Mouse (Mus musculus) myocyte (in vitro differentiated cells): ENCODE measurements around the gene Ifitm5.

Experiments
- MAX ChIP-seq: IDR thresholded peaks from one replicate; pipeline ENCODE4 v1.6.1; 2011; ENCODE audit warnings: low read depth, mild to moderate bottlenecking, control low read depth
- MYOD1 ChIP-seq, 3 experiments: IDR thresholded peaks; one replicate each; pipeline ENCODE4 v1.6.1; 2011; ENCODE audit warnings: control low read depth in 2 of 3, low read depth in 2 of 3, mild to moderate bottlenecking in 2 of 3, moderate library complexity in 1 of 3; ENCODE audit not compliant: insufficient read length in 2 of 3, control insufficient read depth in 1 of 3
- POLR2A ChIP-seq: IDR thresholded peaks from one replicate; pipeline ENCODE4 v1.6.1; 2011; ENCODE audit warnings: low read depth, mild to moderate bottlenecking, control low read depth, moderate library complexity; ENCODE audit not compliant: insufficient read length
- SRF ChIP-seq: IDR thresholded peaks from one replicate; pipeline ENCODE4 v1.6.1; 2011; ENCODE audit warnings: low read depth; ENCODE audit not compliant: control insufficient read depth, insufficient read length
- TCF12 ChIP-seq: IDR thresholded peaks from one replicate; pipeline ENCODE4 v1.6.1; 2011; ENCODE audit warnings: mild to moderate bottlenecking, control low read depth; ENCODE audit not compliant: poor library complexity, insufficient read depth, severe bottlenecking

GRCm38 (mm10) chr7:140955758-140956555, 5.9 kb upstream of the Ifitm5 start, which contains the start of the genes Gm45717 and Ifitm2:
- no peak for TF ChIP-seq MAX
- TF ChIP-seq MYOD1 (IDR thresholded peaks at IDR 0.05; ENCODE audit: control insufficient read depth in 1 of 3, insufficient read length in 2 of 3, low read depth in 2 of 3) = no peak
- no peak for TF ChIP-seq SRF
- peak; percentile 68 for TF ChIP-seq POLR2A
- no peak for TF ChIP-seq TCF12
